Mouse (Mus musculus): ENCODE measurements around the gene Svs3a. TPM values are rescaled to one million over a fixed set of nuclear protein-coding genes. Genes with fewer than 3 reads are reported as not detected.

Svs3a gene
- not detected in 4 replicates for total RNA-seq (2023; ENCODE audit: inconsistent age)

GRCm38 (mm10) chr2:164288968-164289367, at the start of gene Svs3a:
Gene Svs3a (plus strand): TSS chr2:164289268.

GRCm38 (mm10) chr2:164256540-164256939, 32.5 kb upstream of the Svs3a start, which contains the start of gene Svs3b:
Gene Svs3b (minus strand): TSS chr2:164256640.

GRCm38 (mm10) chr2:164278359-164278758, 10.7 kb upstream of the Svs3a start, which contains the start of gene Svs4:
Gene Svs4 (minus strand): TSS chr2:164278459.

GRCm38 (mm10) chr2:164316451-164316850, 27.4 kb downstream of the Svs3a start, which contains the start of gene Svs6:
Gene Svs6 (plus strand): TSS chr2:164316751.

GRCm38 (mm10) chr2:164332440-164332839, 43.4 kb downstream of the Svs3a start, which contains the start of gene Svs5:
Gene Svs5 (plus strand): TSS chr2:164332740.

Other genes with a start within 250 kb of the Svs3a start
- 199 to 244 TPM (median 233 TPM) in 4 replicates for gene Stk4, start 218.9 kb upstream of the Svs3a start, total RNA-seq (2023; ENCODE audit: inconsistent age)
- 76.7 to 79.8 TPM (median 78.3 TPM) in 4 replicates for gene Tomm34, start 218.1 kb upstream of the Svs3a start, total RNA-seq (2023; ENCODE audit: inconsistent age)
- gene Kcns1, start 118.2 kb upstream of the Svs3a start, total RNA-seq (2023; ENCODE audit: inconsistent age) = not detected in 4 replicates
- gene Wfdc5, start 106.5 kb upstream of the Svs3a start, total RNA-seq (2023; ENCODE audit: inconsistent age) = not detected in 4 replicates
- not detected in 4 replicates for gene Wfdc12, start 98.7 kb upstream of the Svs3a start, total RNA-seq (2023; ENCODE audit: inconsistent age)
- not detected in 4 replicates for gene Wfdc15a, start 89.1 kb upstream of the Svs3a start, total RNA-seq (2023; ENCODE audit: inconsistent age)
- not detected in 4 replicates for gene Wfdc15b, start 67.6 kb upstream of the Svs3a start, total RNA-seq (2023; ENCODE audit: inconsistent age)
- not detected in 4 replicates for gene Svs2, start 50.8 kb upstream of the Svs3a start, total RNA-seq (2023; ENCODE audit: inconsistent age)
- not detected in 4 replicates for gene Svs3b, start 32.6 kb upstream of the Svs3a start, total RNA-seq (2023; ENCODE audit: inconsistent age)
- gene Svs4, start 10.8 kb upstream of the Svs3a start, total RNA-seq (2023; ENCODE audit: inconsistent age) = not detected in 4 replicates
- gene Svs6, start 27.5 kb downstream of the Svs3a start, total RNA-seq (2023; ENCODE audit: inconsistent age) = not detected in 4 replicates
- 1.7 TPM in 1 of 4 replicates, not detected in the others for gene Svs5, start 43.5 kb downstream of the Svs3a start, total RNA-seq (2023; ENCODE audit: inconsistent age)
- gene Slpi, start 99.8 kb downstream of the Svs3a start, total RNA-seq (2023; ENCODE audit: inconsistent age) = 6.4 to 8.2 TPM (median 6.7 TPM) in 4 replicates
- gene Rbpjl, start 113.9 kb downstream of the Svs3a start, total RNA-seq (2023; ENCODE audit: inconsistent age) = 0.24 to 0.69 TPM (median 0.34 TPM) in 4 replicates
- 0.35 to 0.83 TPM (median 0.39 TPM) in 3 of 4 replicates, not detected in the other for gene Matn4, start 115.9 kb downstream of the Svs3a start, total RNA-seq (2023; ENCODE audit: inconsistent age)
- 173 to 196 TPM (median 177 TPM) in 4 replicates for gene Sdc4, start 154.6 kb downstream of the Svs3a start, total RNA-seq (2023; ENCODE audit: inconsistent age)
- gene Sys1, start 167.7 kb downstream of the Svs3a start, total RNA-seq (2023; ENCODE audit: inconsistent age) = 52.1 to 63.2 TPM (median 59.2 TPM) in 4 replicates
- 2.1 to 5.1 TPM in 2 of 4 replicates, not detected in the others for gene Gm20458, start 171.7 kb downstream of the Svs3a start, total RNA-seq (2023; ENCODE audit: inconsistent age)
- not detected in 4 replicates for gene Trp53tg5, start 184.5 kb downstream of the Svs3a start, total RNA-seq (2023; ENCODE audit: inconsistent age)
- 5.2 to 7.2 TPM (median 6.9 TPM) in 4 replicates for gene Dbndd2, start 196.8 kb downstream of the Svs3a start, total RNA-seq (2023; ENCODE audit: inconsistent age)
- 69.4 to 79.5 TPM (median 75.7 TPM) in 4 replicates for gene Pigt, start 208.3 kb downstream of the Svs3a start, total RNA-seq (2023; ENCODE audit: inconsistent age)